Mouse (Mus musculus): Measurements from ENCODE around the gene Pacsin2.
A peak's percentile ranks its signal among the peaks of the same experiment; 100 is the strongest.

Gene Pacsin2

DNA sequence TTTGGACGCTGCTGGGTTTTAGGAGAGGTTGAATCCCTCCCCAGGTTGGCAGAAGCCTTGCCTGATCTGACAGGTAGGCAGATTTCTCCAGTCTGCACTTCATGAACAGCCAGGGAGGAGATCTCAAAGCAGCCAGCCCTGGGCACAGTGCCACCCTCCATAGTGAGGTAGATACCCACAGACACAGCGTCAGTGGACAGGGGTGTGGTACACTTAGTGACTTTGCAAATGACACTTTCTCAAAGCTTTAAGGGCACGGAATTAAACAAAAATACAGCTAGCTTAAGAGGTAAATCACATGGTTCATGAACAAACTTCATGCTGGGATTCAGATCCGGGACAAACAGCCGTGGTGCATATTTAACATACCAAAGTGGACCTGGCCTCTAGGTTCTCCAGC lies 15.8 kb downstream of the Pacsin2 start:
- no peak for DNase-seq

- no peak for DNase-seq
Observed at GRCm38 (mm10) chr15:83447791-83448544, 16.4 kb downstream of the Pacsin2 start.

DNA sequence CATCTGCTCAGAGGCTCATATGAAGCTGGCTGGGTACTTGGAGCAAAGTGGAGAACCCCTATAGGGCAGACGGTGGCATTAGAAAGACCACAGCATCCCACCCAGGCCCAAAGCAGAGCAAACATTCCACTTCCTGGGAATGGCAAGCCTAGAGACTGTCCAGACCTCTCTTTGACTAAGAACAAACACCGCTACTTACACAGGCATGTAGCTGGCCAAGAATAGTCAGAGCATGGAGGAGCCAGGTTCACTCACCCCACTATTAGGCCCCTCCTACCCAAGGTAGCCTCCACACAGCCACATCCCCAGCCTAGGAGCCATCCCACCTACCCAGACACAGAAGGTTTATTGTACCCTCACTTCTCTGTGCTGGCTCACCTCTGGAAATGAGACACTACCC lies 18.5 kb downstream of the Pacsin2 start:
- DNase-seq, result no peak

DNA sequence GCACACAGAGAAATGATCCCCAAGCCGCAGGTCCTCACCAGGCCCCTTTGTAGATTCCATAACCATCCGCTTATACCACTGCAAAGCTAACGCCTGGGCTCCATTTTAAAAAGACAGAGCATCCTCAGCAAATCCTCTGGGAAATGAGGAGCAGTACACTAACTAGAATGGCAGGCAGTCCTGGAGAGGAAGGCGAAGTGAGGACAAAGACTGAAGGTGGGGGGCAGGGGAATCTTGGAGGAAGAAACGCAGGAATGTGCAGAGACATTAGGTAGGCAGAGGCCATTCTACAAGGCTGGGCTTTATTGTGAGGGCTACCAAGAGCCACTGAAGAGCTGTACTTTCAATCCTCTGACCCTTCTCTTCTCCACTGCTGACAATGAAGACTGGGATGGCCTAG lies 19.0 kb downstream of the Pacsin2 start:
- DNase-seq, result no peak

DNA sequence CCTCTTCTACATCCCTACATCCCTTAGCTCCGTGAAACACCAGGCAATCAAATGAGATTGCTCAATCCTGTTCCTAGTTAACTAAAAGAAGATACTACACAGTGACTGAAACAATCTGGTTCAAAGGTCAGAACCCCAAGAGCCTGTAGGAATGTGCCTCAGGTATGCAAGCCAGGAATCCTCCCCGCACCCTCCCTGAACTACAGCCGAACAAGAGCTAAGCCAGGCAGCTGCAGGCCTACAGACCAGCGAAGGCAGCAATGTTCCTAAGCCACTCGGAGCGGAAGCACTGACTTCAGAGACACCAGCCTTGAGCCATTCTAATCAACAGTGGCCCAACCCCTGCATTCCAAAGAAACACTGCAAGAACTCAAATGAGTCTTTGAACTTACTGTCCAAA lies 20.0 kb downstream of the Pacsin2 start:
- no peak for DNase-seq

DNA sequence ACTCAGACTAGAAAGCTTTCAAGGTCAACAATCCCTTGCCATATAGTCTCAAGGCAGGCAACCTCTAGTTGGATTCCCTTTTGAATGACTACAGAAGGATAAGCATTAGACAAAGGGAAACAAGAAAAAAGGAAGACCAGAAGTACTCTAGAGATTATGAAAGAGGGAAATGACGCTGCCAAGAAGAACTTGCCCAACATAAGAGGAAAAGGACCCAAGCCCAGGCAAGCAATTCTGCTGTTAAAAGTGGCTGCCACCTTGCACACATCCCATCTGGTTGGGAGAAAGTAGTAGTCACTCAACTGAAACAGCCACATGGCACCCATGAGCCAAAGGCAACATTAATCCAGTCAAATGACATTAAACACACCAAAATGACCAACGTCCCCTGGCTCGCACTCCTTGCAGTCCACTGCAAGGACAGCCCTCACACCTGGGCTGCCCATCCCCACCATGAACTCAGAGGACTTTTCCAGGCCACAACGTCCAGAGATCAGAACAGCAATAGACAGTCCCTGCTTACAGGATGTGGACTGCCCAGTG lies 21.8 kb downstream of the Pacsin2 start:
- no peak for DNase-seq

DNA sequence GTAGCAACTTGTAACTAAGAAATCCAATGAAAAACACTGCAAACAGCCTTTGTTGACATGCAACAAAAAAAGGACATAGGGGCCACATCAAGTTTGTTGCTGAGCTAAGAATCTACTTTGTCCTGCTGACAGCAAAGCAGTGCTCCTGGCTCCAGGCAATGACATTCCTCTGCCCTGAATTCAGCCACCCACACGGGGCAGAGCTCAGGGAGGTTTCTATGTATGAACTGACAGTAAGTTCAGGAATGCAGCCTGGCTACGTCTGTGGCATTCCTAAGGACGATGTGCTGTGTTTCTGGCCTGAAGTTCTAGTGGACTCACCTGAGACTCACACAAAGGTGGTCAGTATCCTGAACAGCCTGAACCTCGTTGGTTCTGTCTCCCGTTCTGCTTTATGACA lies 23.7 kb downstream of the Pacsin2 start:
- no peak for DNase-seq

DNA sequence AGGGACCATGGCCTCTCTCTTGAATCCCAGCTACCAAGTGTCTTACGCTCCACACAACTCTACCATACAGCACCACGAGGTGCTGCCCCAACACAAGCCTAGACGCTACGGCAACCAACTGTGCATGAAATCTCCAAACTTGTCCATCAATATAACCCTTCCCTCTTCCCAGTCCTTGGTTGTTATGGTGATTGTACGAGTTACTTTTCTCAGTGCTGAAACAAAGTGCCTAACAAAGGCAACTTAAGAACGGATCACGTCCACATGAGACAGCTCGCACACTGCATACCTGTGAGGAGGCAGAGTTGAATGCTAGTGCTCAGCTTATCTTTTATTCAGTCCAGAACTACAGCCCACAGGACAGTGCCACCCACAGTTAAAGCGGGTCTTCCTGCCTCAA lies 27.9 kb downstream of the Pacsin2 start:
- DNase-seq, result no peak

DNA sequence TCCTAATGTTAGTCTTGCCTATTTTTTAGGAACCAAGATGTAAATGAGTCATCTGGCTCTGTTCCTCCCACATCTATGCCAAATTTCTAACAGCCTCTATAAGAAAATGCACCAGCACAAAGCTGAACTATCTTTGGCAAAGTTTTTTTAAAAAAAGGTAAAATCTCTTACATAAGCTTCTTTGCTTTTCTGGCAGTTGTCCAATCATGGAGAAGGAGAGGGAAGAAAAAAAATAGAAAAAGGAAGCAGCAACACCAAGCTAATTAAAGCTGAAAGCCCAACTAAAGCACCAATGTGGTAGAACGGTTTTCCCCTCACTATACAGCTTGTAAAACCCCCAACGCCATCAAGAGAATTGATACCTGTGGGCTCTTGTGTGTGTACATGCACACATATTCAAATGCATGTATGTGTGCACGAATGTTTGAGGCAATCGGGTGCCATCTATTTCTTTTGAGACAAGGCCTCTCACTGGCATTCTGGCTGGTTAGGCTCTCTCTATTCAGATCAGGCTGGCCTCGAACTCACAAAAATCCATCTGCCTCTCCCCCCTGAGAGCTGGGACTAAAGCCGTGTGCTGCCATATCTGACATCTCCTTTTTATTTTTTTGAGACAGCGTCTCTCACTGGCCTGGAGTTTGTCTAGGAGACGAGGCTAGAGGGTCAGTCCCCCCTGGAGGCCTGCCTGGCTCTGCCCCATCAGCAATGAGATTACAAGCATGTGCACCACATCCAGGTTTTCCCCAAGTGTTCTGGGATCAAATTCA lies 28.9 kb downstream of the Pacsin2 start:
- no peak for DNase-seq

DNA sequence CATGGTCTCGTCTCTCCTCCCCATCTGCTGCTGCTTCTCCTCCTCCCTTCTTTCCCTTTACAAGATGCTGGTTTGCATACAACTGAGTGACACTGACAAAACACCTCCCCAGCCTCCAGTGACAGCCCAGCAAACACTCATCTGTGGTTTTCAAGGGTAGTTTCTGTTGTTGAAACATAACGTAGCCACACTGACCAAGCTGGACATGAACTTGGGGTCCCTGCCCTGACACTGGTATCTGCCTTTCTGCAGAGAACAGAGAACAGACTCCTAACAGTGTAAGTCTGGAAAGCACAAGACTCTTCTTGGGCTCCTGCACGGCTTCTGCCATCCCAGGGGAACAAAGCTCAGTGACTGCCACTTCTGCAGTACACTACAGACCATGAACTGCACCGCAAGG lies 29.7 kb downstream of the Pacsin2 start:
- DNase-seq, result no peak

- DNase-seq, result no peak
Observed at GRCm38 (mm10) chr15:83433344-83433743, 31.1 kb downstream of the Pacsin2 start.

GRCm38 (mm10) chr15:83432231-83433031 lies 32.0 kb downstream of the Pacsin2 start:
- DNase-seq, result no peak

- DNase-seq, result no peak
Observed at GRCm38 (mm10) chr15:83430986-83431763, 33.2 kb downstream of the Pacsin2 start.

- no peak for DNase-seq
Observed at GRCm38 (mm10) chr15:83430419-83430818, 34.0 kb downstream of the Pacsin2 start.

DNA sequence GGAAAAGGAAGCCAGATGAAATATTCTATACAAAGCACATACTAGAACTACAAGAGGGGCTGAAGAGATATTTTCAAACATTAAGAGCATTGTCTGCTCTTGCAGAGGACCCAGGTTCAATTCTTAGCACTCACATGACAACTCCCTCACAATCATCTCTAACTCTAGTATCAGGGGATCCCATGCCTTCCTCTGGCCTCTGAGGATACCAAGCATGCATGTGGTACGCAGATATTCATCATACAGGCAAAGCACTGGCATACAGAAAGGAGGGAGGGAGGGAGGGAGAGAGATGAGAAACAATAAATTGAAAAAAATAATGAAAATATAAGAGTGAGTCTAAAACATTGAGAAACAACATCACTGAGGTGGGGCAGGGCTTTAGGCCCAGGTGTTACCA lies 35.8 kb downstream of the Pacsin2 start:
- DNase-seq, result no peak

DNA sequence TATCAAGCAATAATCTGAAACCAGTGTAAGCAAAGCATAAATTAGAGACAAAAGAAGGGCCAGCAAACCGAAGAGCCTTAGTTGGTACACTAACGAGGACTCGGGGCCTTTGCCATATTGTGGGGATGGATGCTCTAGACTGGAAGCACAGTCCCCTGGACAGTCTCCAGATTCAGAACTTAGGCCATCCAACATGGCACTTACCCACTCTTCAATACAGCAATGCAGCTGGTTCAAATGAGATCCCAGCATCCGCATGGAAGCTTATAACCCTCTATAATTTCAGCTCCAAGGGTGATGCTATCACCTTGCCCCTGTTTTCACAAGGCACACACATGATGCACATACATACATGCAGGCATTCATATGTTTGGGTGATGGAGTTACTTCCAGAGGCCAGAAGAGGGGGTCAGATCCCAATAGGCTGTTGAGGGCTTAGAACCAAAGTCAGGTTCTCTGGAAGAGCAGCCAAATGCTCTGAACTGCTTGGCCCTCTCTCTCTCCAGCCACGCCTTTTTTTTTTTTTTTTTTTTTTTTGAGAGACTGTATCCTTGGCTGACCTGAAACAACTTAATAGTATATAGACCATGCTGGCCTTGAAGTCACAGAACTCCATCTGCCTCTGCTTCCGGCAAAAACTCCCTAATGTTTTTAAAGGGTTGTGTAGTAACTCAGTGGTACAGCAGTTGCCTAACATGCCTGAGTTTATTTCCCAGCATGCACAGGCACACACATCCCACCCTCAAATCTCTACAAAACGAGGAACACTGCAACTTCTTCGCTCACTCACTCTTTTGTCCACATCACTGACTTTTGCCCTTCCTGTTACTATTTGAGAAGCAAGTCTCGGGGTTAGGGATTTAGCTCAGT lies 36.9 kb downstream of the Pacsin2 start:
- no peak for DNase-seq

- peak; percentile 36 for DNase-seq
Observed at GRCm38 (mm10) chr15:83425794-83426193, 38.6 kb downstream of the Pacsin2 start.

DNA sequence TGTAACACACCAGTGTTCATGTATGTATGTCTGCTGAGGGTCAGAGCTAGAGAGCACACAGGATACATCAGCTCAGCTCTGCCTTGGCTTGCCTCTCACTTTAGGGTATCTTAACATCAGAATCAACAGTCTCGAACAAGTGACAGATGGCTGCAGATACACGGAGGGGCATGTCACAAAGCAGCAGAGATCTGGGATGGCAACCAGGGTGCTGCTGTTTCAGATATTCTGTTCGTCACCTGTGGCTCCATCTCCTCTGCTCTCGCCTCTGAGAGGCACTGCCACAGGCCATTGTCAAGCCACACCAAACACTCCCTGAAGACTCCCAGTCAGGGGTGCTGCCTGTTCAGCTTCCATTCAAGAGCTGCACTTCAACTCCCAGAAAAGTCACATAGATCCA lies 39.1 kb downstream of the Pacsin2 start:
- DNase-seq, result no peak

DNA sequence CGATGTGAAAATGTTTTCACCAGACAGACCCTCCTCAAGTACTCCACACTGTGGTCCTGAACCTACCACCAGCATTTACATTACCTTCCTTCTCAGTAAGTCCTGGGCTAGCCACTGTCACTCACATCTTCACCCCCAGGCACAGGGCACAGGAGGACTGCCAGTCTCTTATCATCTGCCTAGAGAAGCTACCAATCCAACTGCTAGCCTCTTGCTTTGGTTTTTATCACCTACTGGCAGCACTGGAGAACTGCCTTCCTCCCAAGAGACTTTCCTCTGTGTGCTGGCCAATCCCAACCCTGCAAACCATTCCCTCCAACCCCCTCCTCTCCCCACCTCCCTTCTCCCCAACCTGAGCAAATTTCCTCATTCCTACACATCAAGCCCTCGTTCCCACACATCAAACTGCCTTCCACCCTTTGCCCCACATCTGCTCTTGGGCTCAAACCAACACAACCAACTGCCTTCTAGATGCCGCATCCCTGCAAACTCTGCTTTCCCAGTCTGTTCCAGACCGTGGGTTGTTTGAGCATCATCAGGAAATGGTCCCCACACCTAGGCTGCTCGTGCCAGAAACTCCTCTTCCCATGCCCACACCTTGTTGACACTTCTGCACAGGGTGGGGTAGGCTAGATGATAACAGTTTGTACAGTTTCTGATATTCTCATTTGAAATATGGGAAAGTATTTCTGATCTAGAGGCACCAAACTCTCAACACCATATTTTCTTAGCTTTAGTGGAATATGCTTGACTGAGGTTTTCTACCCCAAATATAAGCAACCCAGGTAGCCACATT lies 40.6 kb downstream of the Pacsin2 start:
- DNase-seq, result no peak

- DNase-seq, result no peak
Observed at GRCm38 (mm10) chr15:83422299-83422981, 42.0 kb downstream of the Pacsin2 start.

Data from retina, postnatal 1 day (tissue).